Mouse (Mus musculus) liver, embryonic 12.5 days (tissue): Measurements from ENCODE around the gene Mfsd5. TPM values are rescaled to one million over a fixed set of nuclear protein-coding genes. Genes with fewer than 3 reads are reported as not detected.

Source experiments
- ATAC-seq: fragments of 200-750 bp; cut with Nextera tagmentation; 2 replicates; pipeline ENCODE4 v1.8.0; 2017; ENCODE audit warnings: moderate number of reproducible peaks, mild to moderate bottlenecking, moderate library complexity
- H3K27ac ChIP-seq: fragments of 300-500 bp; sonication (generic); 2 replicates; pipeline ENCODE4 v1.5.1; 2016; ENCODE audit warnings: mild to moderate bottlenecking
- H3K27me3 ChIP-seq: fragments of 300-500 bp; sonication (generic); replicated peaks from 2 replicates; pipeline ENCODE4 v1.6.1; 2016; ENCODE audit warnings: mild to moderate bottlenecking, moderate library complexity
- H3K36me3 ChIP-seq: fragments of 300-500 bp; sonication (generic); 2 replicates; pipeline ENCODE4 v1.6.1; 2016; ENCODE audit warnings: mild to moderate bottlenecking, moderate library complexity
- H3K4me1 ChIP-seq: fragments of 300-500 bp; sonication (generic); 2 replicates; pipeline ENCODE4 v1.6.1; 2016
- H3K4me2 ChIP-seq: fragments of 300-500 bp; sonication (generic); 2 replicates; pipeline ENCODE4 v1.6.1; 2016; ENCODE audit warnings: mild to moderate bottlenecking, moderate library complexity
- H3K4me3 ChIP-seq: fragments of 300-500 bp; sonication (generic); 2 replicates; pipeline ENCODE4 v1.5.1; 2016; ENCODE audit warnings: mild to moderate bottlenecking, moderate library complexity
- H3K9ac ChIP-seq: fragments of 300-500 bp; sonication (generic); 2 replicates; pipeline ENCODE4 v1.6.1; 2016; ENCODE audit warnings: mild to moderate bottlenecking, moderate library complexity
- H3K9me3 ChIP-seq: fragments of 300-500 bp; sonication (generic); replicated peaks from 2 replicates; pipeline ENCODE4 v1.6.1; 2016; ENCODE audit warnings: mild to moderate bottlenecking, moderate library complexity
- WGBS: fragments of 180-500 bp; shearing (Covaris S2); methylation state at CpG from one replicate; pipeline ENCODE4 v1.1.7; 2016; ENCODE audit not compliant: insufficient replicate concordance; 5-methylcytosine and 5-hydroxymethylcytosine counted together
- polyA plus RNA-seq: library from polyadenylated mRNA; unstranded; fragments of >200 nt; fragmentation: Nextera tagmentation; extraction: Ambion mirVana; gene quantifications from 2 replicates; pipeline ENCODE4 v1.2.1, GENCODE M21; 2016

Gene Mfsd5
- polyA plus RNA-seq, 1 experiment from 2014 or later: 41.6 TPM

- ATAC-seq: no peak
- H3K9ac ChIP-seq: no peak overlapping the region
- H3K4me1 ChIP-seq: peaks cover 50% of the 10 kb centered on the region
- peaks cover 6% of the 10 kb centered on the region for H3K36me3 ChIP-seq
- H3K9me3 ChIP-seq: no peaks in the 10 kb centered on the region
- peaks cover 87% of the 10 kb centered on the region for H3K27me3 ChIP-seq
- no peak overlapping the region for H3K4me3 ChIP-seq
- H3K27ac ChIP-seq: no peak overlapping the region
- WGBS: 44% methylated on average over 12 of the region's 12 CpGs
- H3K4me2 ChIP-seq: no peak overlapping the region
Measured at GRCm38 (mm10) chr15:102242404-102243228, 36.6 kb upstream of the Mfsd5 start.

GRCm38 (mm10) chr15:102243229-102244190 lies 35.7 kb upstream of the Mfsd5 start:
- Histone ChIP-seq H3K9me3 (no peaks in the 10 kb centered on the region), H3K9ac (no peak overlapping the region), H3K4me1 (peaks cover 59% of the 10 kb centered on the region), H3K27me3 (peaks cover 96% of the 10 kb centered on the region), H3K4me3 (peak overlapping the region; percentile 6; the same call in 1 of the 2 replicates), H3K27ac (peak overlapping the region; percentile 20), H3K4me2 (peak overlapping the region; percentile 46), H3K36me3 (peaks cover 5% of the 10 kb centered on the region)
- 12% methylated on average over 22 of the region's 22 CpGs for WGBS
- ATAC-seq: 0 out of 2 replicates have a peak, but pooled peaks have one; percentile 11

- Histone ChIP-seq H3K9ac (peak overlapping the region; percentile 32; the same call in 1 of the 2 replicates), H3K36me3 (no peaks in the 10 kb centered on the region), H3K9me3 (no peaks in the 10 kb centered on the region), H3K27me3 (peaks cover 98% of the 10 kb centered on the region), H3K4me2 (peak overlapping the region; percentile 91), H3K4me3 (peak overlapping the region; percentile 59), H3K4me1 (peaks cover 68% of the 10 kb centered on the region), H3K27ac (peak overlapping the region; percentile 20; the same call in 1 of the 2 replicates)
- ATAC-seq: no peak
- 31% methylated on average over 19 of the region's 19 CpGs for WGBS
Measured at GRCm38 (mm10) chr15:102244306-102245191, 34.7 kb upstream of the Mfsd5 start.

GRCm38 (mm10) chr15:102245461-102245881 lies 33.8 kb upstream of the Mfsd5 start:
- Histone ChIP-seq H3K4me2 (peak overlapping the region; percentile 91), H3K4me3 (peak overlapping the region; percentile 59), H3K4me1 (peaks cover 70% of the 10 kb centered on the region), H3K36me3 (no peaks in the 10 kb centered on the region), H3K27ac (peak overlapping the region; percentile 75; the same call in 1 of the 2 replicates), H3K27me3 (peaks cover 100% of the 10 kb centered on the region), H3K9me3 (no peaks in the 10 kb centered on the region), H3K9ac (peak overlapping the region; percentile 23; the same call in 1 of the 2 replicates)
- ATAC-seq: no peak
- WGBS: 16% methylated on average over 14 of the region's 14 CpGs

- Histone ChIP-seq H3K4me2 (peak overlapping the region; percentile 91), H3K4me3 (peak overlapping the region; percentile 59), H3K27me3 (peaks cover 100% of the 10 kb centered on the region), H3K9ac (peak overlapping the region; percentile 23; the same call in 1 of the 2 replicates), H3K36me3 (no peaks in the 10 kb centered on the region), H3K4me1 (peaks cover 70% of the 10 kb centered on the region), H3K27ac (peak overlapping the region; percentile 75), H3K9me3 (no peaks in the 10 kb centered on the region)
- 1% methylated on average over 38 of the region's 44 CpGs for WGBS
- peak; percentile 52 for ATAC-seq
Measured at GRCm38 (mm10) chr15:102245891-102246741, 33.1 kb upstream of the Mfsd5 start.

GRCm38 (mm10) chr15:102246866-102247251 lies 32.4 kb upstream of the Mfsd5 start:
- WGBS: under 1% methylated on average over 35 of the region's 35 CpGs
- Histone ChIP-seq H3K9ac (peak overlapping the region; percentile 49; the same call in 1 of the 2 replicates), H3K27ac (peak overlapping the region; percentile 75), H3K27me3 (peaks cover 100% of the 10 kb centered on the region), H3K4me3 (peak overlapping the region; percentile 59), H3K9me3 (no peaks in the 10 kb centered on the region), H3K36me3 (no peaks in the 10 kb centered on the region), H3K4me1 (peaks cover 70% of the 10 kb centered on the region), H3K4me2 (peak overlapping the region; percentile 91)
- ATAC-seq: peak; percentile 9; the same call in 1 of the 2 replicates

- H3K9ac ChIP-seq: peak overlapping the region; percentile 49
- peaks cover 69% of the 10 kb centered on the region for H3K4me1 ChIP-seq
- under 1% methylated on average over 62 of the region's 65 CpGs for WGBS
- H3K4me2 ChIP-seq: peak overlapping the region; percentile 91
- peak overlapping the region; percentile 75 for H3K27ac ChIP-seq
- peak overlapping the region; percentile 59 for H3K4me3 ChIP-seq
- H3K27me3 ChIP-seq: peaks cover 100% of the 10 kb centered on the region
- H3K36me3 ChIP-seq: no peaks in the 10 kb centered on the region
- ATAC-seq: peak; percentile 31
- no peaks in the 10 kb centered on the region for H3K9me3 ChIP-seq
Measured at GRCm38 (mm10) chr15:102247252-102248130, 31.8 kb upstream of the Mfsd5 start.

GRCm38 (mm10) chr15:102248131-102248811 lies 31.0 kb upstream of the Mfsd5 start:
- WGBS: 9% methylated on average over 8 of the region's 8 CpGs
- no peak for ATAC-seq

GRCm38 (mm10) chr15:102248812-102249191 lies 30.5 kb upstream of the Mfsd5 start:
- 0% methylated on average over 3 of the region's 3 CpGs for WGBS
- H3K27me3 ChIP-seq: peaks cover 99% of the 10 kb centered on the region
- H3K36me3 ChIP-seq: no peaks in the 10 kb centered on the region
- no peak overlapping the region for H3K4me3 ChIP-seq
- no peak for ATAC-seq
- H3K9ac ChIP-seq: no peak overlapping the region
- H3K9me3 ChIP-seq: no peaks in the 10 kb centered on the region
- H3K27ac ChIP-seq: 0 out of 2 replicates have a peak overlapping the region, but pooled peaks have one; percentile 53
- peaks cover 56% of the 10 kb centered on the region for H3K4me1 ChIP-seq
- H3K4me2 ChIP-seq: peak overlapping the region; percentile 91; the same call in 1 of the 2 replicates

More at GRCm38 (mm10) chr15:102248131-102248811, 31.0 kb upstream of the Mfsd5 start:
- Histone ChIP-seq H3K4me2 (peak overlapping the region; percentile 91), H3K4me1 (peaks cover 61% of the 10 kb centered on the region), H3K27ac (peak overlapping the region; percentile 75), H3K9ac (peak overlapping the region; percentile 49; the same call in 1 of the 2 replicates), H3K36me3 (no peaks in the 10 kb centered on the region), H3K27me3 (peaks cover 99% of the 10 kb centered on the region), H3K4me3 (peak overlapping the region; percentile 59), H3K9me3 (no peaks in the 10 kb centered on the region)
